Mouse (Mus musculus) cerebellum, adult 9-10 months (tissue): ENCODE results near the gene Cpne4.

Experiments
- DNase-seq: peaks from one replicate; pipeline ENCODE4 v3.0.0; 2022

Gene Cpne4

DNA sequence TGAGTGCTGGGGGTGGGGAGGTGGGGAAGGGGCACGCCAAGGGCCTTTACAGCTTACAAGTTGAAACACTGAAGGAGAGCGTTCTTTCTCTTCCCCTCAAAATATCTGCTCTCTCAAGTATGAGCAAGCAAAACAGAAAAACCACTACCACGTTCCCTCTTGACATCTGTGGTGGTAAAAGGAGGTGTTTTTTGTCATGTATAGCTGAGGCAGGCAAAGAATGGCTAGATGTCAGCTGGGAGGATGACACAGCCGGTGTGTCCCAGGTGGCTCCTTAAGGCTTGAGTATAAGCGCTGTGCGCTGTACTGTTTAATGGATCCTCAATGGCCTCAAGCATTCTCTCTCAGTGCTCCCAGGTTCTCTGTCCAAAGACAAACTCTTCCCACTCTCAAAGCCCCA is 331.5 kb downstream of the Cpne4 start:
- DNase-seq = no peak

DNA sequence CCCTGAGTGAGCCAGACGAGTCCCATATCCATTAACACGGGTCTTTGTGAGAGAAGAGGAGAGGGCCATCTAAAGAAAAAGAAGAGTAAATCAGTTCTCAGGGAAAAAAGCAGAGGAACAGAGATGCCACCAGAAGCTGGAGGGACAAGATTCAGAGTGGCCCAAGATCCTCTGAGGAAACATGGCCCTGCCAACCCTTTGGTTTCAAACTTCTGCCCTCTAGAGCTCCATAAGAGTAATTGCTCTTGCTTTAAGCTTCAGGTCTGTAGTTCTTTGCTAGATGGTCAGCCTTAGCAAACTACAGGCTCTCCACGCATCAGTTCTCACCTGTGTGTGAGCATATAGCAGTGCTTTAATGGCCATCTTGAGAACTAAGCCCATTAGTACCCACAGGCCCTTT is 343.4 kb downstream of the Cpne4 start:
- DNase-seq = no peak

DNA sequence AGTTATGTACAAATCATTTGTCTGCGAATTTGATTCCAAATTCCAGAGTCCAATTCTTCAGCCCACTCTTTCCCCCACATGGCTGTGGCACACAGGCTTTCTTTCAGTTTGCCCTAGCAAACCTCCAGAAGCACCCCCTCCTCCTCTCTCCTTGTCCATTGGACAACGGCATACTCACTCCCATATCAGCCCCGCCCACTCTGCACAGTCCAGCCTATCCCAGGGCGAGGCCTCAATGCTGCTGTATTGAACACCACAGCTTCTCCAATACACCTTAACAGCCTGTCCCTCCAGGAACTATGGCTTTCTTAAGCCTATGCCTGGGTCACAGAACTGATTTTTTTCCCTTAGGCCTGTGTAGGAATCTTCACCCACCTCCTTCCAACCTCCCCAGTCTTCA is 348.3 kb downstream of the Cpne4 start:
- DNase-seq = no peak

- DNase-seq = no peak
Observed at GRCm38 (mm10) chr9:104901118-104901517, 354.0 kb downstream of the Cpne4 start.

DNA sequence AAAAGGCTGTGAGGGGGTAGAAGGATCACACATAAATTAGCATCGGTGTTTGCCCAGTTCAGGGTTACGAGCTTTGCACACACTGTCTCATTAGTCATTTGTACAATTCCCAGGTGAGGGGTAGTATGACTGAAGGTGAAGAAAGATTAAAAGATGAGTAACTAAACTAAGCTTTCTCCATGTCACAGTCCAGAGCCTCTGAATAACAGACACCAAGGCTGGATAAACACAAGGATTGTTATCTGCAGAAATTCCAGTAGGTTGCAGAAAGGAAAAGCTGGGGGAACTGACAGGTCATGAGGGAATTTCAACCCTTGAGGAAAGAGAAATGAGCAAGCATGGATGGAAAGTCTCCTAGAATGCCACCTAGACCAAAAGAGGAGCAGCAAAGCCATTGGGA is 354.7 kb downstream of the Cpne4 start:
- no peak for DNase-seq

- no peak for DNase-seq
Observed at GRCm38 (mm10) chr9:104912686-104913085, 365.6 kb downstream of the Cpne4 start.

- DNase-seq = no peak
Observed at GRCm38 (mm10) chr9:104913327-104913726, 366.2 kb downstream of the Cpne4 start.

DNA sequence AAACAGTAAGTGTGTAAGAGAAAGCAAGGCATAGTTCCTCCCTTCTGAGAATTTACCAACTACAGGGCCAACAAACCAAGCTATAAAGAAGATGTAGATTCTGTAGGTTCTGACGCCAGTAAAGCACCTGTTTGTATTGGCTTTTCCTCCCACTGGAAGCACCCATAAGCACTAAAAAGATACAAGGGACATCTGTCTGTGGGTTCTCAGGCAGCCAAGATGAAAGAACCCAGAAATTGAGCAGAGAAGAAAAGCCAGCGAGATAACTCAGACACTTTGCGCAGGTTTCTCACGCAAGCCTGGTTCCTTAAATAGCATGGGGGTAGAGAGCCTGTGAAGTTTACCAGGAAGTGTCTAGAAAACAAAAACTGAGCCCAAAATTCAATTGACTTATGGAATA is 374.1 kb downstream of the Cpne4 start:
- DNase-seq = no peak

GRCm38 (mm10) chr9:104922051-104922450 is 375.0 kb downstream of the Cpne4 start:
- DNase-seq = no peak

DNA sequence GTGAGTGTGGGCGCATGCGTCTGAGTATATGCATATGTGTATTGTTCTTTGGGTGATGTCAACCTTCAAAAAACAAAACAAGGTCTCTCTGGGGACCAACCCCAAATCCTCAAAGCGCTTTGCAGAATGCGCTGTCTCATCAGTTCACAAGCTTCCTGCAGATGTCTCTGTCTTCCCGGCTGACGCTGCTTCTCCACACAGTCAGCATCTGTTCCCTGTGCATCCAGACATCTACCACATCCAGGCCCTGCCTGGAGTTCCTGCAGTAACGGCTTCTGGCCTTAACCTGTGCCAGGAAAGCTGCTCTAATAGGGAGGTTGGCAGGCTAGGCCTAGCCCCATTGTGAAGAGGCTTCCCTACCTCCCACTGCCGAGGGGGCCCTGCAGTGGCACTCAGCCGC is 381.7 kb downstream of the Cpne4 start:
- DNase-seq = no peak

DNA sequence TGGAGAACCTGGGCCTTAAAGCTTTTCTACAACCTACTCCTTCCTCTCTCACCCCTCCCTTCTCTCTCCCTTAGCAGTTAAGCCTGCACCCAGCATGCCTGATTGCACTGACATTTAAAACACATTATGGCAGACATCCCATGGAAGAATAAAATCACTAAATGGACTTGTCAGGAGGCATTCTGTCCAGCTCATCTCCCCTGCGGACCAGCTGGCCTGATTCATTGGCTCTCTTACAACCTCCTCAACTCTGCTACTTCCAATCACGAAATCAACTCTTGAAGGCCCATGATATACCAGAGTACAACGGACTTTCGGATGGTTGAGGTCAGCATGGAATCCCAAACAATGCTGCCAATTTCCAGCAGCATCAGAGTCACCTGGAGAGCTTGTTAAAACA is 393.3 kb downstream of the Cpne4 start:
- DNase-seq = no peak

GRCm38 (mm10) chr9:104950551-104950950 is 403.5 kb downstream of the Cpne4 start:
- DNase-seq = no peak

GRCm38 (mm10) chr9:104952176-104952575 is 405.1 kb downstream of the Cpne4 start:
- DNase-seq = no peak

DNA sequence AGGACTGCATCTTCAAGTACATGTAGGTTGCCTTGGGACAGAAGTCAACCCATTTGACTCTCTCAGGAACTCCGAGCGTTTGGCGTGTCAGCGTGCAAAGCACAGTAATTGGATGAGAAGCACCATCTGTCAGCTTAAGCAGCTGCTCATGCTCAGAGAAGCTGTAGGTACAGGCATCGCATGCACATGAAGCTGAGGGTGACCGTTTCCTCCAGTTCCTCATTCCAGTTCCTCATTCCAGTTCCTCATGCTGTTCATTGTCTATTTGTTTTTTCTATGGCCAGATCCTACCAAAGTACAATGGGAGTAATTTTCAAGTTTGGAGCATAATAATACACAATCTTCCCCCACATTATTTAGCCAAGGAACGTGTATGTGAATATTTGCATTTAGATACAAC is 425.7 kb downstream of the Cpne4 start:
- DNase-seq = no peak

DNA sequence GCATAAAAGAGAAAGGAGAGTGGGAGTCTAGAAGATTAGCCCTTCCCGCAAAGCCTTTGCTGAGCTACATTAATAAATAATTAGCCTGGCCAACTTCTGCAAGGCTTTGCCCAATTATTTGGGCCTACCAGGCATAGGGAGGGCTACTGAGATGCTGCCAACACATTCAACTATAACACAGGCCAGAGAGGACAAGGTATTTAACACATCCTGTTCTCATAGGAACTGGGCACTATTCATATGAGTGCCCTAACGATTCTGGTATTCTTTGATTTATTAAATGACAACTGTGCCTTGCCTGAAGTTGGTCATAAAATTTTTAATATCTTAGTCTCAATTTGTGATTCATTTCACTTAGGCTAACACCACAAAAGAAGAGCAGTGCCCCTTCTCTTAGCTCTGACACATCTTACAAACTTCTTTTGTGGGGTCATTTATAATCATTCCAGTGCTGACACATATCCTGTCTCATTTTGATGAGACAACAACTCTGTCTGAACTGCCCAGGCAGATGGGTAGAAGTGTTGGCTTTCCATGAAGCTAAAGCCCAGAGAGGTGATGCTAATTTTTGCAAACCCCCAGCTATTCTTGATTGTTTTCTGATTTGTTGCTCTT is 435.0 kb downstream of the Cpne4 start:
- no peak for DNase-seq

DNA sequence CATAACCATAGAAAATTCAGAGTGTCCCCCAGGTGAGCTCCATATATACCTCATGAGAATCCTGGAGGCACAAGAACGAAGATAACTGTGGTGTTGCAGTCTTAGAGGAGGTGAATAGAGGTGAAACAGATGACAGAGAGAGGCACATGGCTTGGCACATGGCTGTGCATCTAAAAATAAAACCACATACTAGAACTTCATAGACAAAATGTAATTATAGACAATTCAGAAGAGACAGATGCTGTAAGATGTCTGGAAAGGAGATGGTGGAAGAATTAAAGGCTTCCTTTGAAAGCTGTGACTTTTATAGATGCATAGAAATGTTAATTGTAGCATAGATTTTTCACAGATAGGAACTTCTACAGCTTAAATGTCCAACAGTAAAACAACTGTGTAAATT is 451.1 kb downstream of the Cpne4 start:
- DNase-seq = no peak

DNA sequence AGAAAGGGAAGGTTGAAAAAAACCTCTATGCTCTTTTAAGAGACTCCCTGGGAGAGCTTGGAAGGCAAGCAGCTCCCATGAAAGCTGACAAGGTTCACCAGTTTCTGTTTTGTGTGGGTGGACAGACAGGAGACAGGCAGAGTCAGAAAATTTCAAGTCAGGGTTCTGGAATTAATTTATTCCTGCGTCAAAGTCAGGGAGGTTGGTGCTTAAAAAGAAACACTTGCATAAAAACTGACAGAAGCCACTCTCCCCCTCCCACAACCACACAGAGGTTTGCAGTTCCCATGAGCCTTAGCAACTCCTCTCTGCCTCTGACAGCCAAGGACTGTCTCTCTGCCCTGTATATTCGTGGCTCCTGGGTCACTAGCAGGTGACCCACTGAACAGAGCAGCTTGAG is 463.6 kb downstream of the Cpne4 start:
- no peak for DNase-seq

DNA sequence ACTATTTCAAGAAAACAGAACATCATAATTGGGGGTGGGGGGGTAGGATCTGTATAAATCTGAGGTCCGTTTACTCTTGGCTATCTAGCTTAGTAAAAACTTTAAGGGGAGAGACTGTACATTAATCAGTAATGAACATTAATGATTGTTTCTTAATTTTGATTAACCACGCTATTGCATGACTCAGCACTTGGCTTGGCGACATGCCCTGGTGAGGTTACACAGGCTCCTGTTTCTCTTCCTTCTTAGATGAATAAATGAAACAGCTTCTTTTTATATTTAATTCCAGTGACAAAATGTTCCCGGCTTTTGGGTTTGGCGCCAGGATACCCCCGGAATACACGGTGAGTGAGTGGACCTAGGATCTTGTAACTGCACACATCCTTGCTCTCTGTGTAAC is 471.1 kb downstream of the Cpne4 start:
- no peak for DNase-seq

DNA sequence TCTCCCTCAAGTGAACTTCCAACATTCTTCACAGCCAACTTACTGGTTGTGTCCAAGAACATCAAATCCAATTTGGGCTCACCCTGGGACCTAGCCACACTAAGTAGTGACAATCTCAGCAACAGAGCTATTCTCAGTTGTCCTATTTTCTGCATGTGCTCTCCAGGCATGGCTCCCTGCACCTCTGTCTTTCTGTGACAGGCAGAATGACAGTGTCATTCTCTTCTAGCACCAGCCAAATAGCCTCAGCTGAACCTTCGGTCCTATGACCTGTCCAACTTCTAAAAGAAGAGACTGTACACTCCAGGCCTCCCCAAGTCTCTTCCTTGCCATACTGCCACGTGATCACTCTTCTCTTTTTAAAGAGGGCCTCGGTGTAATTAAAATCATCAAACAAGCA is 481.2 kb downstream of the Cpne4 start:
- no peak for DNase-seq

DNA sequence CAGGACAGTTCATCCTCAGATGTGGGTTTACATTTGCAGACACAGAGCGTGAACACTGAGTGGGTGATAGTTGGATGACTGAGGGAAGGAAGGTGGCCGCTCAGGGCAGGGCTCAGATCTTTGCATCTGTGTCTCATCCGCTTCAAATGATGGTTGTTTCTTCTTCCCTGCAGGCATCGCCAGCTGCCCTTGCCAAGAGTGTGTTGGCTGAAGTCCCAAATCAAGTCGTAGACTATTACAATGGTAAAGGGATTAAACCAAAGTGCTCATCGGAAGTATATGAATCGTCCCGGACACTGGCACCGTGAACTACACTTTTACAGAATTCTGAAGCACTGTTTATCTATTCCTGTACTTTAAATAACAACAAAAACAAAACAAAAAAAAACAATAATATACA is 485.5 kb downstream of the Cpne4 start:
- no peak for DNase-seq

DNA sequence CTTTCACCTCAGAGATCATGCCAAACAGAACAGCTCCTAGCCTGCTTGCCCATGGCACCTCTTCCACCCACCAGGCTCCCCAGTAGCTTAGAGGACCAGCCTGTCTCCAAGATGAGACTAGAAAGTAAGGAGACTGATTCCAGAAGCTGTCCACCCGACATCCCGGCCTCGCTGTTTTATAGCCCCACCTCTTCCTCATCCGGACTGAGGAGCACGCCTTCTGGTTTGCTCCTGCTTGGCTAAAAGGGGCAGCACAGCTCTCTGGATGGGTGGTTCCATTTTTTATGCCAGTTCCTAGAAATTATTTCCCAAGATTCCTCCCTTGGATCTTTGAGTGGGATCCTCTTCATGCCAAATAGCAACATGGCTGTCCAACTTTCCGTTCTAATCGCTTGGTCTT is 486.6 kb downstream of the Cpne4 start:
- DNase-seq = no peak

- DNase-seq = no peak
Observed at GRCm38 (mm10) chr9:105037847-105038246, 490.8 kb downstream of the Cpne4 start.

GRCm38 (mm10) chr9:105046014-105046413 is 498.9 kb downstream of the Cpne4 start:
- DNase-seq = no peak

DNA sequence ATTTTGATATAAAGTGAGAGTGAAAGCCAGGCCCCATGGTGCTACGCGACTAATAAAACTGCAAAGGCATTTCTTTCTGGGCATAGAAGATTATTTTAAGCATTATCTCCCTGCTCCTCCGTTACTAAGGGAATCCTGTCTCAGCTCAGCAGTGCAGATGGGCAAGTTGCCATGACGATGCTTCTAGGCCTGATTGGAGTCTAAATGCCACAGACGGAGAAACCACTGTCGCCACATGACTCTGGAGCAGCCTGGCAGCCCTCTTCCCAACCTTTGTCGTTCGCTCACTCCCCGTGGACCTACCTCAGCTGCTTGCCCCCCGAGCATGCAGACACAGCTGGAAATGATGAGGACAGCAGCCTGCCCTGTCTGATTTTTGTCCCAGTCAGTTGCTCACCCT is 501.3 kb downstream of the Cpne4 start:
- DNase-seq = no peak

- no peak for DNase-seq
Observed at GRCm38 (mm10) chr9:105049636-105050035, 502.6 kb downstream of the Cpne4 start.

- no peak for DNase-seq
Observed at GRCm38 (mm10) chr9:105050257-105050656, 503.2 kb downstream of the Cpne4 start.
